Mouse (Mus musculus) mature B cell (primary cell): ENCODE data around the gene Tnrc6b.
"Not testable (repeated sequence)": the region's sequence is repeated elsewhere in the genome, so short reads cannot be mapped to it uniquely, and the experiment has no call there.

Experiments
- in situ Hi-C: fragments of 300-500 bp; cut with MboI; formaldehyde crosslinking; loops from 2 replicates; pipeline ENCODE4 v1.14.3; 2019

Tnrc6b gene

DNA sequence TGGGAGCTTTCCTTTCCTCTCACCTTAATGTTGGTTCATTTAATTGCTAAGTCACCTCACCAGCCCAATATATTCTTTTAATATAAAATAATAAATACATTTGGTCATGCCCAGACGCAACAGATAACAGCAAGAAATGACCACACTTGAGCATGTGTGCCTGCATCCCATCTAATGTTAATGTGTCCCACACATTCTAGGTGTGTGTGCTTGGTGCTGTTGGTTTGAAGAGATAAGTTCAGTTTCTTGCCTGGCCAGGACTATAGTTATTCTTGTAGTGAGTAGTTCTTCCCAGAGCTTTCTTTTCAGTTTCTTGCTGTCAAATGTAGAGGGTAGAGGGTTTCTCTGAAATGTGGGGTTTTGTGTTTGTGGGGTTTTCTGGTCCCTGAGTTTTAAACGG is 133.8 kb downstream of the Tnrc6b start:
- in situ Hi-C loops = no loop called here

DNA sequence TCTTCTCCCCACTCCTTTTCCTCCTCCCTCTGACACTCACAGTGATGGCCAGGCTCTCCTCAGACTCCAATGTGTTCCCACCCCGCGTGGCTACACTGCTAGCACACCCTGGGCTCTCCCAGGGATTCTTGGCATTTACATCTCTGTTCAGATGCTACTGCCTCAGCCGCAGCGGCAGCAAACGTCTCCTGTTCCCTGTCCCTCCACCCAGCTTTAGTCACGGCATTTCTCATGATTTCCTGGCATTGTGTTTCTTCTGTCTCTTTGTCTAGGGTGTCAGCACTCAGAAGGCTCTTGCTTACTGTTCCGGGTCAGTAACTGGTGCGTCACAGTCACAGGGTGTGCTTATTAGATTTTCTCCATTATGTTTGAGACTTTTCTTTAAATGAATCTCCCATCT is 138.9 kb downstream of the Tnrc6b start:
- in situ Hi-C loops = no loop called here

DNA sequence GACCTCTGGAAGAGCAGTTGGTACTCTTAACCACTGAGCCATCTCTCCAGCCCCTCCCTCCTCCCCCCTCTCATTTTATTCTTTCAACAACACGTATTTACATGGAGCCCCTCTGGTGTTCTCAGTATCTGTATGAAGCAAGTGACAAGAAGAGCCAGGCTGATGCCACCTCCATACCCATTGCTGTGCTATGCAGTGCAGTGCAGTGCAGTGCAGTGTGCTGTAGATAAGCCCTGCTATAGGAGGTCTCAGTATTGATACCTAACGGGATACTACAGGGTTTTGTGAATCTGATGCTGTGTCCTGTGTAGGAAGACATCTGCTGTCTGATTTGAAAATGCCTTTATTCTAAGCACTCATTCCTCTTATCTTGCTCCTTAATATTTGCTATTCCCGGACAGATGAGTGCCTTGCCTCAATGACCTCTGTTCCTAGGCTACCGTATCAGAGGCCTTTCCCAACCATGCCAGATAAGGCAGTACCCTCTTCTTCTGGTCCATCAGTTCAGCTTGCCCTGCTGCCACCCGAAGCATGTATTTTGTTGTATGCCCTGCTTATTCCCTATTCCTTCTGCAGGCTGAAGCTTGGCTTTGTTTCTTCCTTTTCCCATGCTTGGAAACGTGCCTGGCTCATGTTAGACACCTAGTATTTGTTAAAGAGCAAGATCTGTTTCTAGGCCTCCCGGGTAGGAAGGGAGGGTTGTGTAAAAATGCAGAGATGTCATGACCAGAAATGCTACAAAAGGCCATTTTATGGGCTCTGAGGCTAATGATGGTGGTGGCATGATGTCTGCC is 139.8 kb downstream of the Tnrc6b start:
- in situ Hi-C loops = no loop called here

DNA sequence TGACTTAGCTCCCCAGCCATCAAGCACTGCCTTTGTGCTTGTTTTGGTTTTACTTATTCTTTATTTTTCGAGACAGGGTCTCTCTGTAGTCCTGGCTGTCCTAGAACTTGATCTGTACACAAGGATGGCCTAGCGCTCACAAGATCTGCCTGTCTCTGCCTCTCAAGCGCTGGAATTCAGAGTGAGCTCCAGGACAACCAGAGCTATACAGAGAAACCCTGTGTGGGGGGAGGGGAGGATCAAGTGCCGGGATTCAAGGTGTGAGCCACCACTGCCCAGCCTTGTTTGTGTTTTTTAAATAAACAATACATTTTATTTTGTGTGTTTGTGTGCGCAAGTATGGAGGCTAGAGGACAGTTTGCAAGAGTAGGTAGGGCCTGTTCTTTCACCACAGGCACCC is 141.0 kb downstream of the Tnrc6b start:
- in situ Hi-C loops = no loop called here

DNA sequence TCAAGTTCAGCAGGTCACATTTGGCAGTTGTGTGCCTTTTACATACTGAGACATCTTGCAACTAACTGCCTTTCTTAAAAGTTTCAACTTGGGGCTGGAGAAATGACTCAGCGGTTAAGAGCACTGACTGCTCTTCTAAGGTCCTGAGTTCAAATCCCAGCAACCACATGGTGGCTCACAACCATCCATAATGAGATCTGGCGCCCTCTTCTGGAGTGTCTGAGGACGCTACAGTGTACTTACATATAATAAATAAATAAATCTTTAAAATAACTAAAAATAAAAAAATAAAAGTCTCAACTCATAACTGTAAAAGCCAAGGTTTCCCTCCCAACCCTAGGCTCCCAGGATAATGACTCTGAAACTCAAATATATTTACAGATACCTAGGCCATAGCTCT is 141.4 kb downstream of the Tnrc6b start:
- in situ Hi-C loops = not testable (repeated sequence)

DNA sequence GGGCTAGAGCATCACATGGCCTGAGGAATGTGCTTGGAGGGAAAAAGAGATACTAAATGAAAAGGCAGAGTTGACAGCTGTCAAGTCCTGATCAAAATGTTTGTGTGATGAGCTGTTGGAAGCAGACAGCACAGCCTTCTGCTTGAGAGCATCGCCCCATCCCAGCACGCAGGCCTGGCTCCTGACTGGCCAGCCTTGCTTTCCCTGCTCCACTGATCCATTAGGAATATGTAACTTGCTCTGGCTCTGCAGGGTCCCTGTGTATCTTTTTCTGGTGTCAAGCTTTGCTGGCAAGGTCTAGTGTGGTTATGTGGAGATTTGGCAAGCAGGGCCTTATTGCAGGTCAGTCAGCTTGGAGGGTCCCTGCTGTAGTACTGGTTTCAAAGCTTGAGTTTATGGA is 148.3 kb downstream of the Tnrc6b start:
- in situ Hi-C loops = no loop called here

DNA sequence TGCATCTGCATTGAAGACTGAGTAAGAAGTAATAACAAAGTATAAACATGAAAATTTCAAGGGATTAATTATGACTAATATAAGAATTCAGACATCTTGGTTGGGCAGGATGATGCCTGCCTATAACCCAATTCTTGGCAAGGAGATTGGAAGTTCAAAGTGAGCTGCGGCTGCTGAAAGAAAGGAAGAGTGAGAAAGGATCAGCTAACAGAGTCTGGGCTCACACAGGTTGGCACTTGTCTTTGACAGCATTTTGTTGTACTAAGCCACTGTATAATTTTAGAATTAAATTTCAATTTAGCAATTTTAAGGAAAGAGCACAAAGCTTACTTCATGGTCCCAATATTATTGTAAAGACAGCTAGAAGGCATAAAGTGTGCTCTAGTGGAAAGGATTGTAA is 150.2 kb downstream of the Tnrc6b start:
- in situ Hi-C loops = no loop called here

DNA sequence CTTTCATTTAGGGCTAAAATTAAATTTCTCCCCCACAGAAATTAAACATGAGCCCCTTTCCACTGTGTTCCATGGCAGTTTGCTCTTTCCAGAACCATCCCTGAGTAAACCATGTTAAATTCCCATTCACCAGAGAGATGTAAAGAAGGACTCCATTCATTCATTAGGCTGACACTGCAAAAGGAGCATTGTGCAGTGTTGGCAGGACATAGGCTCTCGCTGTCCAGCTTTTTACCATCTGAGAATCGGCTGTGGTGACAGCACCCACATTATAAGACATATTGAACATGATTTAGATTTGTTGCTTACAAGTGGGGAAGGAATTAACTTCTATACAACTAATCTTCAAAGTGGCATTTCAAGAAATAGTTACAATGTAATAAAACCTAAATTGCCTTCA is 150.9 kb downstream of the Tnrc6b start:
- in situ Hi-C loops = no loop called here

DNA sequence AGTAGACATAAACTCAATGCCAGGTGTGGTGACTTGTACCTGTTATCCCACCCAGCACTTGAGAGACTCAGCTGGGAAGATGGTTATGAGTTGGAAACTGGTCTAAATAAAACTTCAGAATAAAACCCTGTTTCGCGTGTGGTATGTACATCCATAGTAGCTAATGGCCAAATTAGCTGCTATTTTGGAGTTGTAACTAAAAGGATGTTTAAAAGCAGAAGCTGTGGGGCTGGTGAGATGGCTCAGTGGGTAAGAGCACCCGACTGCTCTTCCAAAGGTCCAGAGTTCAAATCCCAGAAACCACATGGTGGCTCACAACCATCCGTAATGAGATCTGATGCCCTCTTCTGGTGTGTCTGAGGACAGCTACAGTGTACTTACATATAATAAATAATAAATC is 157.5 kb downstream of the Tnrc6b start:
- in situ Hi-C loops = not testable (repeated sequence)

DNA sequence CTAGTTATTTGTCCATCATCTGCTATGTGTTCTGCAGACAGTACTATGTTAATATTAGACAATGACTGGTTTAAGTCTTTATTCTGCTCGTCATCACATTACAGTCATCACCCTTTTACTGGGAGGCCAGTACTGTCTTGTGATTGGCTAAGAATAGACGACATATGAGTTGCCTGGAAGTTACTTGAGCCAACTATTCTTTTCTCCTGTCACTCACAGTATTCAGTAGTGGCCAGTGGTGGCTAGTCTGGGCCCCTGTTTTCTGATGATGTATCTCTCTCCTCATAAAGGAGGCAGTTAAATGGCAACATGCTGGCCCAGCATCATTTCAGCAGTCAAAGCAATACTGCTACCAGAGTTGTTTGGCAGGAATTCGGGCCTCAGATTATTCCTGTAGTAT is 163.6 kb downstream of the Tnrc6b start:
- in situ Hi-C loops = no loop called here

DNA sequence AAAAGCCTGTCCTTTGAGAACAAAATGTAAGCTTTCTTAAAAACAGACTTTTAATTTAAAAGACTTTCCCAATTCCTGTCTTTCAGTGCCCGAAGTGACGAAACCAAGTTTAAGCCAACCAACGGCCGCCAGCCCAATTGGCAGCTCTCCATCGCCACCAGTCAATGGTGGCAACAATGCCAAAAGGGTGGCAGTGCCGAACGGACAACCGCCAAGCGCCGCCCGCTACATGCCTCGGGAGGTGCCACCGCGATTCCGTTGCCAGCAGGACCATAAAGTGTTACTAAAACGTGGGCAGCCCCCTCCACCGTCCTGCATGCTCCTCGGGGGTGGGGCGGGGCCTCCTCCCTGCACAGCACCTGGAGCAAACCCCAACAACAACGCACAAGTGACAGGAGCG is 165.1 kb downstream of the Tnrc6b start:
- in situ Hi-C loops = no loop called here

DNA sequence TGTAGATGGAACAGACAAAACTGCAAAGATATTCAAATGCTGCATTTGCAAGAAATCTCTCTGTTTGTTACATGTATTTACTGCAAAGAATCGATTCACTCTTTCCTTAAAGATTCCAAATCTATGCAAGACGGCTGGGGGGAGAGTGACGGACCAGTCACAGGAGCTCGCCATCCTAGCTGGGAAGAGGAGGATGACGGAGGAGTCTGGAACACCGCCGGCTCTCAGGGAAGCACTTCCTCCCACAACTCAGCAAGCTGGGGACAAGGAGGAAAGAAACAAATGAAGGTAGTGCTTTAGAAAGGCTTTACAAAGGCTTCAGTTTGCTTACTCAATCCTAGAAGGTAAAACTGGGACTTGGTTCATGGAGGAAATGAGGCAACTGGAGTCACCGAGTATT is 173.0 kb downstream of the Tnrc6b start:
- in situ Hi-C loops = no loop called here

DNA sequence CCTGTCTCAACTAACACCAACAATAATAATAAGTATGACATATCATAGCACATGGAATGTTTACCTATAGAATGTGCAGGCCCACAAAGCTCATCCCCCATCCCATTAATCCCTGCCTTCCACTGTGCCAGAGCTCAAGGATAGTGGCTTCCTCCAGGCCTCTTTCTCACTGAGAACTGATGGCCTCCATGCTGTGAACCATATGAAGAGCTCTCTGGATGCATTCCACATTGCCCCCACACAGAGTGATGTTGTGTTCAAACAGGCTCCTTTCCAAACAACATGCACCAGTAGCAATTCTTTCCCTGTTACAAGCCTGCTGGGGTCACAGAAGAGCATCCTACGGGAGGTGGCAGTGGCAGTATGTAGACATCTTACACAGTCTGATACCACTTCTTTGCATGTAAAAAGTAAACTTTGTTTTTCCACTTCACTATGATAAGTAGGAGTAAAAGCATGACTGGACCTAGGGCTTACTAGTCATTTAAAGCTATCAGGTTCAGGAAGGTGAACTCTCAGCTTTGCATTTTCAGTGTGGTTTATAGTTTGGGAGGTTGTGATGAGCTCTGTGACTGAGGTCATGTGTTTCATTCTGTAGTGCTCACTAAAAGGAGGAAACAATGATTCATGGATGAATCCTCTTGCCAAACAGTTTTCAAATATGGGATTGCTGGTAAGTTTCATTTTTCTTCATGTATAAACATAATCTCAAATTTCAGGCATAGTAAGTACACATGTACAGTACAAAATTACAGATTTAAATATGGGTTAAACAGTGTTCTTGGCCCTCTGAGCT is 175.4 kb downstream of the Tnrc6b start:
- in situ Hi-C loops = no loop called here

DNA sequence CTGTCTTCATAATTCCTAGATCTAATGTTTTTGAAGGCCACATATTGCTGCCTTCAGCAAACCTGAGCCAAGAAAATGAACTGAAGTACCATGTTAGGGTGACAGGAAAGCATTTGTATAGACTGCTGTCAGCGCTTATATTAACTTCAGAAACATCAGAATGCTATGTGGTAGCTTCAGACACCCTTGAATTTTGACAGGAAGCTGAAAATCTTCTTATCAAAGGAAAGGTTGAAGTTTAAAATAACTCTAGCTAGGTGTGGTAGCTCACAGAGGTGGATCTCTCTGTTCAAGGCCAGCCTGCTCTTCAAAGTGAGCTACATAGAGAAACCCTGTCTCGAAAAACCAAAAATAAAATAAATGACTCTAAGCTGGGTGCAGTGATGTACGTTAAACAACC is 181.2 kb downstream of the Tnrc6b start:
- in situ Hi-C loops = no loop called here

DNA sequence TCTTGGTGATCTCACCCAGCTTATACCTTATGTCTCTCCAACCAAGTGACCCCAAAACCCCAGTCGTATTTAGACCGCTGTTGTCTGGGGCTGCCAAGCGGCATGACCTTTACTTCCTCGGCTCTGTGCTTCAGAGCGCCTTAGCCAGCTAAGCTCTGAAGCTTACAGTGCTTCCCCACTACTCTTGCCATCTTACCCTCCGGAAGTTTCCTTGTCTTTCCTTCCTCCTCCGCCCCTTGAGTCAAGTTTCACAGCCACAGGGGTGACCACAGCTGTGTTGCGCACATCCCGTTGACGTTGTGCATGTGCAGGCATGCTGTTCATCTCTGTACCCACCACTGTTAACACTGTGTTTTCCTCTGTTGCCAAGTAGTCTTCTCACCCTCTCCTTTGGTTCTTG is 185.6 kb downstream of the Tnrc6b start:
- in situ Hi-C loops = no loop called here

DNA sequence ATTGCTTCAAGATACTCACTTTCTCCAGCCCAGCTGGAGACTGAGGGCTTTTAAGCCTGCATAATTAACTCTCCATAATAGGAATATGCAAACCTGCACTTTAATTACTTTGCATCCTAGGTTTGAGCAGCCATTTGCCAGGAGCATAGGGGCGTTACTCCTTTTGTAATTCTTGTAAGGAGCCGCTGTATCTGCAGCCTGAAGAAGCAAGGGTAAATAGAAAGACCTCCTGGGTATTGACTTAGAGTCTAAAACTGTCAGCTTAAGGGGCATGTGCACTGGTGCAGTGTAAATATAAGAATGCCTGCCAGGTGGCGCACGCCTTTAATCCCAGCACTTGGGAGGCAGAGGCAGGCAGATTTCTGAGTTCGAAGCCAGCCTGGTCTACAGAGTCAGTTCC is 186.8 kb downstream of the Tnrc6b start:
- in situ Hi-C loops = no loop called here

DNA sequence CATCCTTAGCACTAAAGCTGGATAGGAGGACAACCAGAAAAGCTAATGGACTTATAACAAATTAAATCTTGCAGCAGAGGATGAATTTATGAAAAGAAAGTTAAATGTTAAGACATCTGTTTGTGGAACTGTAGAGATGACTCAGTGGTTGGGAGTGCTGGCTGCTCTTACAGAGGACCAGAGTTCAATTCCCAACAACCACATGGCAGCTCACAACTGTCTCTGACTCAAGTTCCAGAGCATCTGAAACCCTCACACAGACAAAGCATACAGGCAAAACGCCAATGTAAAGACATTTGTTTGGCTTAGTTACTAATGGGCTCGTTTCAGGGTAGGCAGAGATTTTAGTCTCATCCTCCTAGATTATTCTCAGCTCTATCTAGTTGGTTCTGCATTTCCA is 188.7 kb downstream of the Tnrc6b start:
- in situ Hi-C loops = no loop called here

DNA sequence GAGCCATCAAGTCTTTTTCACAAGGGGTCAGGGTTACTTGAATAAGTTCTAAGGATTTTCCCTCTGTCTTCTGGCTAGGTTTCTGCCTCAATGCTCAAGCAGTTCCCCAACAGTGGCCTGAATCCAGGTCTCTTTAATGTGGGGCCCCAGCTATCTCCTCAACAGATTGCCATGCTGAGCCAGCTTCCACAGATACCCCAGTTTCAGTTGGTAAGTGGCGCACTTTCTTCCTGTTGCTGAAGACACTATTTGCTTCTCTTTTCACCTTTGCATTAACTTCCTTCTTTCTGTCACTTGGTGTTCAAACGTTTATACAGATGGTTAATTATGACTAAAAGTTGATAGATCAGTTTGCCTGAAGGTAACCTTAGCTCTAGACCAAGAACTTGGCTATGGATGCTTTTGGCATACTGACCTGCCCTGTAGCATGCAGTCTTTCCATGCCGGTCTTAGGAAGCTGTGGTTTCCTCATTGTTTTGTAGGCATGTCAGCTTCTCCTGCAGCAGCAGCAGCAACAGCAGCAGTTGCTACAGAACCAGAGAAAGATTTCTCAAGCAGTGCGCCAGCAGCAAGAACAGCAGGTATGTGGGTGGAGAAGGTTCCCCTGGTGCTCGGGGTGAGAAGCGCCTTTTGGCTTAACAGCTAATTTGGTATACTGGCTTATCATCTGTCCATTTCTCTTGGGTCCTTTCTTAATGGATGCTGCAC is 190.8 kb downstream of the Tnrc6b start:
- in situ Hi-C loops = no loop called here

DNA sequence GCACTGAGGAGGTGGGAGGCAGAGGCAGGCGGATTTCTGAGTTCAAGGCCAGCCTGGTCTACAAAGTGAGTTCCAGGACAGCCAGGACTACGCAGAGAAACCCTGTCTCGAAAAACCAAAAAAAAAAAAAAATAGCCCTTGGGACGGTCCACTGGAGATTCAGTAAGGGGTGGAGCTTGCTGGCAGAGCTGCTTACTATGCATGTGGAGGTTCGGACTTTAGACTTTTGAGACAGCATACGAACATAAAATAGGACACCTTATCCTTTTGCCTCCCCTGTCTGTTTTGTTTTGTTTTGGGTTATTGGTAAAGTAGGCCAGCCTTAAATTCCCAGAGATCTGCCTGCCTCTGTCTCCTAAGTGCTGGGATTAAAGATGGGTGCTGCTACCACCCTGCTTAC is 193.7 kb downstream of the Tnrc6b start:
- in situ Hi-C loops = not testable (repeated sequence)

DNA sequence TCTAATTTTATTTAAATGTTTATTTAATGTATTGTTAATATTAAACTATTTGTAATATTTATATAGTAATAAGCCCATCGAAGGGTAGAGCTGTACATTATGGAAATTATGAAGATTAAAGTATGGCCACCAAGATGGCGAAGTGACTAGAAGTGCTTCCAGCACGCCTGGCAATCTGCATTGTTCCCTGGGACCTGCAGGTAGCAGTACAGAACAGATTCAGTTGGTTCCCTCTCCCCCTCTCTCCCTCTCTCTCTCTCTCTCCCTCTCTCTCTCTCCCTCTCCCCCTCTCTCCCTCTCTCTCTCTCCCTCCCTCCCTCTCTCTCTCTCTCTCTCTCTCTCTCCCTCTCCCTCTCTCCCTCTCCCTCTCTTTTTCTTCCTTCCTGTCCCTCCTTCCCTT is 199.1 kb downstream of the Tnrc6b start:
- in situ Hi-C loops = no loop called here

DNA sequence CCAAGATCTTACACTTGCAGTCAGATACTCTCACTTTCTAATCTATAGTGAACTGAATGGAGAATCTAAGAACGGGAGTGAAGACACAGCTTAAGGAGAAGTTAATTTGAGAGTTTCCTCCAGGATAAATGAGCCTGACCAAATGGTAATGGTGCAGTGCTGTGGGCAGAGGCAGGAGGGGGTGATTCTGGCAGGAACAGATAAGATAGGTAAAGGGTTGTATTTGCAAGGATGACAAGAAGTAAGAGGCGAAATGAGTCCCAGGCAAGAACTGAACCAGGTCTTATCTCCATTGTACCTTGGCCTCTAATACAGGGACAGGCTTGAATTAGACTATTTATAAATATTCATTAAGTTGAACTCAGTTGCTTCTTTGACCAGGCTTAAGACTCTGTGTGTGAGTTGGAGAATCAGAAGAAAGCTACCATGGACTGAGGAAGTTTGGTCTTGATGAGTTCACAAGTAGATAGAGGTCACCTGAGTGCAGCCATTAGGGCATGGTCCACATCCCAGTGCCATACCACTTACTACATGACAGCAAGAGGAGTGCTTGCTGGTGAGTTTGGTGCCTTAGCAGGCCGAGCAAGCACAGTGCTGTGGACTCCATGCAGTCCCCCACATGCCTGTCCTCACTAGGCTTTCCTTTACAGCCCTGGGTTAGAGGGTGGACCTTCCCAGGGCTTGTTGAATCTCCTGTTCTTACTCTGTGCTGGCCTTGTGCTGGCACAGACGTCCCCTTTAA is 199.8 kb downstream of the Tnrc6b start:
- in situ Hi-C loops = no loop called here

DNA sequence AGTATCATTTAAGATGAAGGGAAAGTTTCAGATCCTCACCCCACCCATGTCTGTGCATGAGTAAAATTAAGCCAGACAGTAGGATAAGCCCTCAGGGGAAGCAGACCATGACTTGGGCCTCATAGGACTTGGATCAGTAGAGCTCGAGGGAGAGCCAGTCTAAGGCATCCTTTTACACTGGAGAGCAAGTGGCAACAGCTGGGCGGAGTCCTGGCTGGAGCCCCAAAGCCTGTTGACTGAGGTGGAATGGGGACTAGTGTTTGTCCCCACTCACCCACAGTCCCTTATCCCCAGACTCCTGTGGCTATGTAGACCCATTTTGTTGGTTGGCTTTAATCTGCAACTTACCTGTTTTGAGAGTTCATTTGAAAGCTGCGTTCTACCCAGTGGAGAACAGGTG is 201.1 kb downstream of the Tnrc6b start:
- in situ Hi-C loops = no loop called here
